Mouse (Mus musculus) neural tube, embryonic 10.5 days (tissue): ENCODE measurements around the gene Lipe.
A peak's percentile ranks its signal among the peaks of the same experiment; 100 is the strongest.
"Not testable (repeated sequence)": the region's sequence is repeated elsewhere in the genome, so short reads cannot be mapped to it uniquely, and the experiment has no call there.

Experiments used
- DNase-seq: peaks from one replicate; pipeline ENCODE4 v3.0.0-alpha.2; 2017; ENCODE audit warnings: low spot score; ENCODE audit errors: extremely low spot score

The Lipe gene

GRCm38 (mm10) chr7:25412833-25413441 lies 14.4 kb upstream of the Lipe start, which contains the start of gene Cxcl17:
Cxcl17 (minus strand) TSS chr7:25412886.
- DNase-seq: no peak

- DNase-seq: no peak
Measured at GRCm38 (mm10) chr7:25411861-25412260, 13.4 kb upstream of the Lipe start.

- DNase-seq: no peak
Measured at GRCm38 (mm10) chr7:25410969-25411615, 12.6 kb upstream of the Lipe start.

GRCm38 (mm10) chr7:25409114-25409760 lies 10.7 kb upstream of the Lipe start:
- no peak for DNase-seq

- DNase-seq: no peak
Measured at GRCm38 (mm10) chr7:25406468-25406867, 8.0 kb upstream of the Lipe start.

- DNase-seq: peak; percentile 42
Measured at GRCm38 (mm10) chr7:25402671-25403101, 4.2 kb upstream of the Lipe start.

- no peak for DNase-seq
Measured at GRCm38 (mm10) chr7:25401986-25402385, 3.5 kb upstream of the Lipe start.

GRCm38 (mm10) chr7:25401551-25401950 lies 3.0 kb upstream of the Lipe start:
- no peak for DNase-seq

- not testable (repeated sequence) for DNase-seq
Measured at GRCm38 (mm10) chr7:25399028-25399427, 518 bp upstream of the Lipe start.

- DNase-seq: no peak
Measured at GRCm38 (mm10) chr7:25396621-25397020, 1.9 kb downstream of the Lipe start.

- DNase-seq: peak; percentile 91
Measured at GRCm38 (mm10) chr7:25395558-25396521, 2.7 kb downstream of the Lipe start.

- no peak for DNase-seq
Measured at GRCm38 (mm10) chr7:25395186-25395557, 3.3 kb downstream of the Lipe start.

- DNase-seq: no peak
Measured at GRCm38 (mm10) chr7:25394754-25395153, 3.8 kb downstream of the Lipe start.

GRCm38 (mm10) chr7:25393451-25394210 lies 4.9 kb downstream of the Lipe start:
- DNase-seq: no peak

GRCm38 (mm10) chr7:25392851-25393250 lies 5.7 kb downstream of the Lipe start:
- DNase-seq: no peak

- DNase-seq: no peak
Measured at GRCm38 (mm10) chr7:25391856-25392453, 6.6 kb downstream of the Lipe start.

- DNase-seq: no peak
Measured at GRCm38 (mm10) chr7:25390986-25391385, 7.5 kb downstream of the Lipe start.

- no peak for DNase-seq
Measured at GRCm38 (mm10) chr7:25390054-25390770, 8.3 kb downstream of the Lipe start.

GRCm38 (mm10) chr7:25388916-25389315 lies 9.6 kb downstream of the Lipe start:
- no peak for DNase-seq
